Mouse (Mus musculus) c-Kit-positive CD71-negative TER-119-negative erythroid progenitor cells, embryonic 14.5 days (primary cell): ENCODE data around the gene Smad3.

Source experiments
- DNase-seq: peaks from one replicate; pipeline ENCODE4 v3.0.0-alpha.2; 2013; ENCODE audit warnings: low read depth

Smad3 gene

GRCm38 (mm10) chr9:63757865-63758440 is at the start of gene Smad3:
TSS of gene Smad3 (minus strand) at chr9:63757994.
- peak; percentile 71 for DNase-seq

GRCm38 (mm10) chr9:63804847-63805246 is 47.1 kb upstream of the Smad3 start:
- no peak for DNase-seq

DNA sequence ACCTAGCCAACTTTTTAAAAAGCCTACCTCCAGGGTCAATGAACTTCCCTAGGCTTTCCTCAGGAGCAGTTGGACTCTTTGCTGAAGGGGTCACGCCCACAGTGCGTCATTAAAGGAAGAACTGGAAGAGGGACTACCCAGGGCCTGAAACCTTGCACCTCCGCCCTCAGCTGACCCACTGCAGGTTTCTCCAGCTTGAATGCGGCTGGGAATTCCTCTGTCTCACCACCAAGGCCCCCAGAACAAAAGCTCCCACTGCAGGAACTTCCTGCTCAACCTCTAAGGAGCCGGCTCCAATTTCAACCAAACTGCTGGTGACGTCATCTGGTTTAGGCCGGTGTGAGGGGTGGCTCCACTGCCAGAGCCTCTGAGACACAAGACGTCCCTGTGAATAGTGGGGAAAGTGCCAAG is 45.4 kb upstream of the Smad3 start:
- DNase-seq = no peak

DNA sequence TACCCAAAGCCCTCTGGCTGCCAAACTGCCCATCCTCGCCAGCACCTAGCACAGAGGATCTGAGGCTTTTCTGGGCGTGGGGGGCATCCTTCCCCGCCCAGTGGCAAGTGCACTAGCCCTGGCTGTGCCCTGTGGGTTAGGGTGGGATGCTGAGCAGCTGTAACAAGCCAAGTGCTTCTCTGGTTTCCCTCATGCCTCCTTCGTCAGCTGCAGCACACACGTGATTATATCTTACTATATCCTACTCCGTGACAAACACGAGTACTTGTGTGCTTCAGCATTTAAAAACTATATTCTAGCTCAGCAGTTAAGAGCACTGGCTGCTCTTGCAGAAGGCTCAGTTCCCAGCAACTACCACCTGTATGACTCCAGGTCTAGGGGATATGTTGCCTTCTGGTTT is 44.7 kb upstream of the Smad3 start:
- DNase-seq = no peak

DNA sequence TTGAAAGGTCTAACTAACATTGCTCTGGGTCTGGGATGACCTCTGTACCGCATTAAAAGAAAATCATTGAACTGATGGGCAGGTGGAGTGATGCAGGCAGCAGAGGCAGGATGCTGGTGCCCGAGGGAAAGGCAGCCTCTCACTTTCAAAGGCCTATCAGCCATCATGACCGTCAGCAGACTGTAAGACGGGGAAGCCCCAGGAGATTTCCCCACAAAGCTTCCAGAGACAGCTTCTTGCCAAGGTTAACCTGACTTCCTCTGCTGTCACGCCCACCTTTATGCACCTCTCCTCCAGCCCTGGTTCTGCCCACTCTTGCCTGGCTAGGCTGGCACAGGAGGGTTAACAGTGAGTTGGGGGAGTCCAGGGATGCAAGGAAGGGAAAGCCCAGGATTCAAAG is 44.3 kb upstream of the Smad3 start:
- no peak for DNase-seq

GRCm38 (mm10) chr9:63796429-63796828 is 38.6 kb upstream of the Smad3 start:
- no peak for DNase-seq

DNA sequence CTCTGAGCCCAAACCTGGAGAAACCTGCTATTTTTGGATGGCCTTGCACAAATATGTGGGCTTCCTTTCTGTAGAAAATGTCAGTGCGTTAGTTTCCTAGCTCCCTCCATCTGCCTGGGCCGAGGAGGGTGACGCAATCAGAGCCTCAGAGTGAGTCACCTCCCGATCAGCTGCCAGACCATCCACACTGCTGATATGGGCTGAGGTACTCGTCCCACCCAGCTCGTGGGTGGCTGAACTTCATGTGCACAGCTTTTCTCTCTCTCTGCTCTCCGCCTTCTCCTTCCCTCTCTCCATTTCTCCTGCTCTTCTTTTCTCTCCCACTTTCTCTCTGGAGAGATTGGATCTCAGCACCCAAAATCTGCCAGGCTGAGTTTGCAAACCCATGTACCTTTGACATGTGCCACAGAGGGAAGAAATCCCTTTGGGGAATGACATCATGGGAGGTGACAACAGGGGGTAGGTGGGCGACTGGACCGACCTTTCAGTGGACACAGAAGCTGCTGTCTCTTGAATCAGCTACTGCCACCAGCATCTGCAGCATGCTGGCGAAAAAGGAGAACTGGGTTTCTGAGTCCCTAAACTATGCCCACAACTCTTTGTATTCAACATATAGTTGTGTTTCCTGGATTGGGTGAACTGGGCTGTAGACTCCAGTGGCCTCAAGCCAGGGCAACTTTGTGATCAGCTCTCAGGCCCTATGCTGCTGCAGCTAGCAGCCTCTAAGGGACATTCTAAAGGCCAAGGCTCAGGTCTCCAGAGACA is 36.1 kb upstream of the Smad3 start:
- peak; percentile 64 for DNase-seq

DNA sequence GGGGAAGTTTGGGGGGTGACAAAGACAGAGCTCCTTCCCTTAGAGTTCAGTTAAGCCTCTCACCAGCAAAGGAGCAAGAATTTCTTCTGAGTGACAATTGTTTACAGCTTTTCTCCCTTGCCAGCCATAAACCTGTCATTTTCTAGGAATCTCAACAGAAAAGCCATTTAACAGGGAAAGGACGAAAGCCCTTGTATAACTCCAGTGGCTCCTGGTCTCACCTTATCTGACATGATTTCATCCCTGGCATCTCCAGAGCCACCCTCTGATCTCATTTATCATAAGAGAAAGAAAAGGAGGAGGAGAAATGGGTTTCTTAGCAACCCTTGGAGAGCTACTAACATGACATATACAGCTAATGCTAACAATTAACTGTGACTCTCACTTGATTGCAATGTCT is 33.9 kb upstream of the Smad3 start:
- DNase-seq = no peak

GRCm38 (mm10) chr9:63791275-63791674 is 33.5 kb upstream of the Smad3 start:
- DNase-seq = no peak

GRCm38 (mm10) chr9:63790222-63790621 is 32.4 kb upstream of the Smad3 start:
- no peak for DNase-seq

- no peak for DNase-seq
These were observed 31.6 kb upstream of the Smad3 start for GRCm38 (mm10) chr9:63789386-63789785.

- no peak for DNase-seq
These were observed 29.8 kb upstream of the Smad3 start for GRCm38 (mm10) chr9:63787606-63788005.

DNA sequence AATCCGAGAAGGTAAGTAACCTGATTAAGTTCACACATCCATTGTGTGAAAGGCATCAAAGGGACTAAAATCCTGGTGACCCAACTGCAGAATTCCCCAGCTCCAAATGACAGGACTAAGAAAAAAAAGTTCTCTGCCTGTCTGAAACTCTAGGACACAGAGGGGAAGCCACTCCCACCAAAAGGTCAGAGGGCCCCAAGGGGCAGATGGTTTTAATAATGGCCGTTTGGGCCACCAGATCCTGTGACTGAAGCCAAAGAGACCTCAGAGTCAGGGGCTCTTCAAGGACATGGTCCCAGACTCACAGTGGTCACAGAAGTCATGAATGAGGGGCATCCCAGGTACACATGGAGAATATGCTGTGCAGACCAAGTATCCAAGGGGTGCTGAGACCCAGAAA is 29.3 kb upstream of the Smad3 start:
- no peak for DNase-seq

- DNase-seq = no peak
These were observed 28.4 kb upstream of the Smad3 start for GRCm38 (mm10) chr9:63786026-63786670.

GRCm38 (mm10) chr9:63785492-63785891 is 27.7 kb upstream of the Smad3 start:
- DNase-seq = no peak

- DNase-seq = no peak
These were observed 26.8 kb upstream of the Smad3 start for GRCm38 (mm10) chr9:63784597-63784996.

DNA sequence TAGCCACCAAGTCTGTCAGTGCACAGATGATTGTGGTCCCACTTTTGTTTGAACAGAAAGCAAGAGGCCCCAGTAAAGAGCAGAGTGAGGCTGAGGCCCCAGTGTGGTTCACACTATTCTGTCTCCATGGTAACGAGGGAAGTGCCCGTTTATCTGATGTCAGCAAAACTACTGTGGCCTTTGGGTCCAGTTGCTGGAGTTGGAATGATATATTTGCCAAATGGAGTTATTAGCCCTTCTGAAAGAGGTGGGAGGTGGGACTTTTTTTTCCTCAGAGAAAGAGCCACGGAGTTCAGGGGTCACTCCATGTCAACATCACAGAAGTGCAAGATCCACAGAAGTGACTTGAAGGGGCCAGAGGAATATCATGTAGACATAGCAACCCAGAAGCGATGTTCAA is 24.9 kb upstream of the Smad3 start:
- no peak for DNase-seq

DNA sequence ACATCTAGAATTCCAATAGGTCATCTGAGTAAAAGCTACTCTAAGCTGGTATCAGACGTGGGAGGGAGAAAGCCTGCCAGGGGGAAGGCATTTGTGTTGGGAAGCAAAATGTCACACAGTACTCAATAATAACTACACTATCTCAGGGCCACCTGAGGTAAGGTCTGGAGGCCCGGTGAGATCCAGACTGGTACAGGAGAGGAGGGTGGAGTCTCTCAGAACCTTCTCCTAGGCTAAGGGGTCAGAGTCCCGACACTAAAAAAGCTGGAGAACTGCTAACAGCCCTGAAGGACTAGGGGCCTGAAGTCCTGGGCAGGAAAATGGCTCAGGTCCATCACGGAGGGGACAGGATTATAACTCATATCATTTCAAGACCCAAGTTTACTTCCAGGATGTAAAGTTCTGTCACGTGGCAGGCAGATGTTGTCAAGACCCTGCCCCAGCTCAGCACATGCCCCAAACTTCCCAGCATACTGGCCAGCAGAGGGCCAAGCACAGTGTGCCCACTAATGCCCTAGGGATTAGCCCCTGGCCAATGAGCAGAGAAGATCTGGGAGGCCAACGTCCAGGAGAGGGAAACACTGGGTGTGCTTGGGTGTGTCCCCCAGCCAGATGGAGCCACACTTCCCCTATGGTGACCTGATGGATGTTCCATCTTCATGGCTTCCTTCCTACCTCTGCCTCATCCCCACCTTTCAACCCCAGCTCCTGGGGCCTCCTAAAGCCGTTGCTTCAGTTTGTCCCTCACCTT is 24.1 kb upstream of the Smad3 start:
- no peak for DNase-seq

GRCm38 (mm10) chr9:63779950-63780887 is 22.4 kb upstream of the Smad3 start:
- DNase-seq = no peak

GRCm38 (mm10) chr9:63776735-63777134 is 18.9 kb upstream of the Smad3 start:
- DNase-seq = no peak

DNA sequence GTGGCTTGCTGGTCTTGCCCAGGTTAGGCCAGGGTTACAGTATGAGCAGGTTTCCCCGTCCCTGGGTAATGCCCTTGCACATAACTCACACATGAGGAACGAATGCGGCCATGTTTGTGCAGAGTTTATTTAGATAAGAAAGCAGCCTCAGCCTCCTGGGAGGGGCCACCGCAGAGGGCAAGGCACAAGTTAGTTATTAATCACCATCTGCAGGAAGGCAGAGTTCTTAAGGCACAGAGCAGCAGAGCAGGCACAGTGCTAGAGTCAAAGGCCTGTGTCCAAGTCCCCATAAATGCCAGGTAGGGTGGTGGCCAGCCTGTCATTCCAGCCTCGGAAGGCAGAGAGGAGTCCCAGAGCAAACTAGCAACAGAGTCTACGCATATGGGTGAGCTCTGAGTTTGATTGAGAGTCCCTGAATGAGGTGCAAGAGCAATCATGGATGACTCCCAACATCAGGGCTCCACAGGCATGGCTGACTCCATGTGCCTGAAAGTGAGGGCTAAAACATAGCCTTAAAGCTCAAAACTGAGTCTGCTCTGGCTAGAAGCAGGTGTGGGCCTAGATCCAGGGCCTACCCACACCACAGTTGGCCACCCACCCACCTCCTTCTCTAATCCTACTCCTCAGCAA is 17.2 kb upstream of the Smad3 start:
- no peak for DNase-seq
